Mouse (Mus musculus) C3H10T1/2 (cell line): ENCODE measurements around the gene Ghrh. TPM values are rescaled to one million over a fixed set of nuclear protein-coding genes. Genes with fewer than 3 reads are reported as not detected.

Source experiments
- polyA plus RNA-seq, 2 experiments: library from polyadenylated mRNA; unstranded; fragments of >200 nt; fragmentation: generic; extraction: Trizol; gene quantifications; one replicate each; pipeline ENCODE4 v1.2.1; 2012; ENCODE audit warnings: missing spikeins in 2 of 2

The Ghrh gene
- polyA plus RNA-seq = not detected

DNA sequence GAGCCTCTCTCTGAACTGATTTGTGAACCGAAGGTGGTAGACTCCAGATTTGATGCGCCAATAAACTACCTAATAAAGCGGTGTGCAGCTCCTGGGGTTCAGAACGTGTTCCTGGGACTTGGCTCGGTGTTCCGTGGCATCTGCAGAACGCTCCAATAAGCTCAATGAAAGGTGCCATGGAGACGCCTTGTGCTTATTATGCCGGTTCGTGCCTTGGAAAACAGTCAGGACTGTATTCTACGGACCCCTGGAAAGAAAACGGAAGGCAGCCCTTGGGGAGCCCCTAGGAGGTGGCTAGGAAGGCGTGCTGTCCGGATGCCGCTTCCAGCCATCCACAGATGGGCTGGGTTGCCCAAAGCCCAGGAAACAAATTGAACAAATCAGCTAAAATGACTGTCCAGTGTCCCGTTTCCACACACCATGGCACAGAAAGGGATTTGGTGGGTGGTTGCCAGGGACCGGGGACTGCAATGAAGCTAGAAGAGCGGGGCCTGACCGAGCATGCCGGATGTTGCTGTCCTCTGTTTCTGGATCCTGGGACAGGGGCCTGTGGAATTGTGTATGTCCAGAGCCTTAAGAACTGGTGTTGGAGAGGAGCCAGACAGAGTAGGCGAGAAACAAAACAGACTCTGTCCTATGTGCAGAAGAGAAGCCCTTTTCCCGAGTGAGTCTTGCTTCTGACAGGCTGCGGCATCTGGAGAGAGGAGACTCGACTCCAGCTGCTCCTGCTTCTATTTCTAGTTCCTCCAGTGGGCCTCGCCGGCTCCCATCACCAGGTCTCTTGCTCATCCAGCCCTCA is at the start of gene Ghrh:
Ghrh (minus strand) TSS at position 146 of the 799 bp plus-strand sequence.

DNA sequence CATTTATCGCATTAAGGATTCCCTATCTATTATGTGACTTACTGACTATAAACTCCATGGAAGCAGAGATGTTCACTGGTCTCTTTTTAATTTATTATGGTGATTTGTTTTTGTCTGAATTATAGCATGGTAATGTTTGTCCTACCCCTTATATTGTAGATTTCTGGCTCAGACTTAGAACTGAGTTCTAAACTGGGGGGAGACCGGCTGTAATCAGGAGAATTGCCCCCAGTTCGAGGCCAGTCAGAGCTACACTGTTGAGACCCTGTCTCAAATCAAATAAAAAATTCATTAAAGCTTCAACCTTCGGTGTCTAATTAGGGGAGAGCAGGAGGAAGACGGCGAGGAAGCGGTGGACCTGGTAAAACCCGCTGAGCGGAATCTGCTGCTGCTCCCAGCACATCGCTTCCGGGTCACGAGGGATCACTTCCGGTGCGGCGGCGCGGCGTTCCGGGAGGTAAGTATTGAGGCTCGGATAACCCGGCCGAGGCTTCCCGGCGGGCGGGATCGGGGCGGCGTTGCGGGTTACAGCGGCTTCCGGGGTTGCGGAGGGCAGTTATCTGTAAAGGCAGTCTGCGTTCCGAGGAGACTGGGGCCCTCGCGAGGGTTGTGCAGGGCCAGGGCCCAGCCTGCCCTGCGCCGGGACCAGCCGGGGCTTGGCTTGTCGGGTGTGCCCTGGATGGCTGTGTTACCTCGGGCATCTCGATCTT is 20.0 kb upstream of the Ghrh start, which contains the start of gene Manbal:
Manbal (plus strand) TSS at position 411 of the 710 bp plus-strand sequence.

Other genes starting within 250 kb of the Ghrh start
- gene Samhd1, start 212.2 kb downstream of the Ghrh start, polyA plus RNA-seq = 10 to 100 TPM in 1 of 2 experiments, 1 to 10 TPM in 1; 6.4 to 24.3 TPM
- 1 to 10 TPM in 1 of 2 experiments, under 1 TPM in 1; 0.69 to 1.8 TPM for gene Rbl1, start 143.0 kb downstream of the Ghrh start, polyA plus RNA-seq
- 100 to 1,000 TPM; 123 to 216 TPM for gene Rpn2, start 68.5 kb downstream of the Ghrh start, polyA plus RNA-seq
- gene Mroh8, start 68.0 kb downstream of the Ghrh start, polyA plus RNA-seq = under 1 TPM; 0.06 to 0.11 TPM
- 10 to 100 TPM; 45.3 to 64.4 TPM for gene Manbal, start 20.1 kb upstream of the Ghrh start, polyA plus RNA-seq
- gene Src, start 70.9 kb upstream of the Ghrh start, polyA plus RNA-seq = 10 to 100 TPM; 21.5 to 40.4 TPM
- 1 to 10 TPM in 1 of 2 experiments, under 1 TPM in 1; 0.02 to 1.0 TPM for gene Nnat, start 212.6 kb upstream of the Ghrh start, polyA plus RNA-seq
- 10 to 100 TPM; 11.1 to 26.6 TPM for gene Blcap, start 223.8 kb upstream of the Ghrh start, polyA plus RNA-seq